Mouse (Mus musculus) erythroblast, adult 5-6 weeks (primary cell): ENCODE measurements around the gene Psme3. TPM values are rescaled to one million over a fixed set of nuclear protein-coding genes. Genes with fewer than 3 reads are reported as not detected.
"Not testable (repeated sequence)": the region's sequence is repeated elsewhere in the genome, so short reads cannot be mapped to it uniquely, and the experiment has no call there.

ENCODE experiments used
- ATAC-seq: replicated peaks from 2 replicates; pipeline ENCODE4 v1.8.0; 2016; ENCODE audit warnings: moderate number of reproducible peaks, mild to moderate bottlenecking, moderate TSS enrichment, inconsistent platforms; ENCODE audit not compliant: poor library complexity, low FRiP score, severe bottlenecking
- total RNA-seq, 2 experiments: library from RNA; stranded (forward) in 1 of 2; stranded (reverse) in 1 of 2; fragments of 150-400 nt in 1 of 2; fragments of 200-764, 138-1000 nt in 1 of 2; gene quantifications; 2 replicates each; pipeline versions ENCODE4 v1.2.3 to v1.2.4; 2015 to 2017; ENCODE audit warnings: low replicate concordance in 2 of 2

Psme3 gene
- total RNA-seq, 2 experiments from 2014 or later, result 835 to 918 TPM

DNA sequence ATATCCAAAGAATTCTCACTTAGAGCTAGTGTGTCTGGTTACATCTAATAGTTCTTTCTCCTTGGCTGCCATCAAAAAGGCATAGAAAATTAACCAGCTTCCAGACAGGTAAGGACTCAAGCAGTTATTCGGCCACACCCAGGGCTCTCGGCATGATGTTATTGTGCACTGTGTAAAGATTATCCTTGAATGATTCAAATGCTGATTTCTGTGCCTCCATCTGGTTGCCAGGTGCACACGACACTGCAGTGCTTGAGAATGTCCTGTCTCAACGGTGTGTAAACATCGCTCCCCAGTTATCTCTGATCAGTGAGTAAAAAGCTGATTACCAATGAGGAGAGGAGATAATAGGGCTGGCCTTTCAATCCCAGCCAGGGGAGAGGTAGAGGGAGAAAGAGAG, 8.3 kb upstream of the Psme3 start:
- no peak for ATAC-seq

DNA sequence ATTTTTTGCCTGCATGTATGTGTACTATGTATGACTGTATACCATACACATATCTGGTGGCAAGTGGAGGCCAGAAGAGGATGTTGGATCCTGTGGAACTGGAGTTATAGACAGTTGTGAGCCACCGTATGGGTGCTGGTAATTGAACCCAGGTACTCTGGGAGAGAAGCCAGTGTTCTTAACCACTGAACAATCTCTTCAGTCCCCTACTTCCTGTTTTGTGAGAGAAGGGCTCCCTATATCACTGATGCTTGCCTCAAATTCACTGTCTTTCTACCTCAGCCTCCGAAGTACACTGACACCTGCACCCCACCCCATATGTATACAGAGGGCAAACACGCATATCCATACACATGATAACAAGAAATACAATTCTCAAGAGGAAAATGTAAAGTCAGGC, 4.9 kb upstream of the Psme3 start:
- ATAC-seq, result no peak

GRCm38 (mm10) chr11:101312150-101312549, 3.9 kb upstream of the Psme3 start:
- peak; percentile 39 for ATAC-seq

- no peak for ATAC-seq
These were observed 1.4 kb upstream of the Psme3 start for GRCm38 (mm10) chr11:101314567-101314966.

GRCm38 (mm10) chr11:101315082-101315650, 847 bp upstream of the Psme3 start:
- no peak for ATAC-seq

DNA sequence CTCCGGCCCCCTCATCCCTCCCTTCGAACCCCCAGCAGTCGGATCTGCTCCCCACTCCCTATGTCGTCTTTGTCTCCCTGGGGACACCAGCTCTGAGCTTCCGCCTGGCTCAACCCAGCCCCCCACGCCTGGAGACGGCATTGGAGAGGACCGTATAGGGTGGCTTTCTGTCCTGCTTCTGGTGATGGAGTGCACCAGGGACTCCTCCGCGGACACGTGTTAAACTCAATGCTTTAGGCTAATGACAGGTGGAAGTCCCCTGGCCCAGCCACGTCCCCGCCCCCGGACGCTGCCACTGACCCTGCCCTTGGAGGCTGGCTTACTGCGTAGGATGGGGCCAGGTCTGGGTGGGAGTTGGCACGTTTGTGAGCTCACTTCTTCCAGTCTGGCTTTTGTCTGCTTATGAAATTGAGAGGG, 496 bp downstream of the Psme3 start:
- ATAC-seq, result peak; percentile 64

- peak; percentile 67 for ATAC-seq
These were observed 7.6 kb downstream of the Psme3 start for GRCm38 (mm10) chr11:101323609-101324008.

- no peak for ATAC-seq
These were observed 8.8 kb downstream of the Psme3 start, which contains the start of gene Aoc2 for GRCm38 (mm10) chr11:101324763-101325162. Gene Aoc2, plus strand, starts transcription at chr11:101325063.

GRCm38 (mm10) chr11:101325201-101325600, 9.2 kb downstream of the Psme3 start:
- not testable (repeated sequence) for ATAC-seq

GRCm38 (mm10) chr11:101326147-101326546, 10.1 kb downstream of the Psme3 start:
- no peak for ATAC-seq

GRCm38 (mm10) chr11:101327311-101327710, 11.3 kb downstream of the Psme3 start:
- ATAC-seq, result 0 out of 2 replicates have a peak, but pooled peaks have one; percentile 26

DNA sequence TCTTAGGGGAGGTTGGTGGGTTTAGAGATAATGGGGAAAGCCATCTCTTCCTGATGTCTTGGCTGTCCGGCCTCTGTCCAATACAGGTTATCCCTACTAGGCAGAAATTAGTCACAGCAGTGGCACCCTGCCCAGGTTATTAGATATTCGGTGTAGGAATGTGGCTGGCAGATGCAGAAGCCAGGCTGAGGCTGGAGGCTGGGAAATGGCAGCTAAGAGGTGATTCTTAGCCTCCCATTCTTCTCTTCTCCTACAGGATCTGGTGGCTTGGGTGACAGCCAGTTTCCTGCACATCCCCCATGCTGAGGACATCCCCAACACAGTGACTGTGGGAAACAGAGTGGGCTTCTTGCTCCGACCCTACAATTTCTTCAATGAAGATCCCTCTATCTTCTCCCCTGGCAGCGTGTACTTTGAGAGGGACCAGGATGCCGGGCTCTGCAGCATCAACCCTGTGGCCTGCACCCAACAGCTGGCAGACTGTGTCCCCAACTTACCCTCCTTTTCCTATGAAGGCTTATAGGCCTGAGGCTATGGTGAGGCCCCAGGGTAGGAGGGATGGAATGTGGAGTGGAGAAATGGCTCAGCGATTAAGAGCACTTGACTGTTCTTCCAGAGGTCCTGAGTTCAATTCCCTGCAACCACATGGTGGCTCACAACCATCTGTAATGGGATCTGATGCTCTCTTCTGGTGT, 13.1 kb downstream of the Psme3 start:
- no peak for ATAC-seq

- ATAC-seq, result no peak
These were observed 14.4 kb downstream of the Psme3 start, which contains the start of gene Aoc3 for GRCm38 (mm10) chr11:101330371-101330924. Gene Aoc3, plus strand, starts transcription at chr11:101330605.

DNA sequence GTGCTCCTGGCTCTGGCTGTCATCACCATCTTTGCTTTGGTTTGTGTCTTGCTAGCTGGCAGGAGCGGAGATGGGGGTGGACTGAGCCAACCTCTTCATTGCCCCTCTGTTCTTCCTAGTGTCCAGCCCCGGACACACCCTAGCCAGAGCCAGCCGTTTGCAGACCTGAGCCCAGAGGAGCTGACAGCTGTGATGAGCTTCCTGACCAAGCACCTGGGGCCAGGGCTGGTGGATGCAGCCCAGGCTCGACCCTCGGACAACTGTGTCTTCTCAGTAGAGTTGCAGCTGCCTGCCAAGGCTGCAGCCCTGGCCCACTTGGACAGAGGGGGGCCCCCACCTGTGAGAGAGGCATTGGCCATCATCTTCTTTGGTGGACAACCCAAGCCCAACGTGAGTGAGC, 14.9 kb downstream of the Psme3 start:
- not testable (repeated sequence) for ATAC-seq

DNA sequence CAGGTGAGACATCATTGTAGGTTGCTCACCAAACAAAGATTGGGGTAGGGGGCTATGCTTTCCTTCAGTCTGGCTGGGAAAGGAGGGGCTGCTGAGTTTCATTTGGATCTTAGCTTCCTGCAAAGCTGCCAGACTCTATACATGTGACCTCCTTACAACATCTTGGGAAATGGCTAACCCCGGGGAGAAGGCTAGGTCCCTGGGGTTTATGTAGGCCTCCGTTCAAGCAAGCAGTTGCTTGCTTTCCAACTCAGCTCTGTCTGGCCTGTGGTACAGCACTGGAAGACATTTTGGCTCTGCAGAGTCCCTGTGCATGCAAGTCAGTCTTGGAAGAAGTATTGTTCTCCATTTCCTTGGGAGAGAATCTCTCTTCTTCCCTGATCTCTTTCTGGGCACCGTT, 16.5 kb downstream of the Psme3 start:
- ATAC-seq, result no peak

- no peak for ATAC-seq
These were observed 18.0 kb downstream of the Psme3 start for GRCm38 (mm10) chr11:101334023-101334422.

DNA sequence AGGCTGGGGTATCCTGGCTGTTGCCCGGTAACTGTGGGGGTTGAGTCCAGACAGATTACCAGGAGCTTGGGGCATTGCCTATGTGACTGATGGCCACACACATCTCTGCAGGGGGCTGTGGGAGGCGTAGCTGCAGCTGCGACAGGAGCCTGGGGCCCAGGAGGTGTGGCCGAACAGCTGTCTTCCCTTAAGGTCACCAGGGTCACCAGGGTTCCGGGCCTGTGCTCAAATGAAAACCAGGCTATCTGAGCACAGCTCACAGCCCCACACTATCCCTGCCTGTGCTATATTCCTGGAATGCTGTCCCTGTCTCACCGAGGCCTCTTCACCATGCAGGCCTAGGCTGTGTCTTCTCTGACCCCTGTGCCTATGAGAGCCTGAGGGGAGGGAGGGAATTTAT, 18.5 kb downstream of the Psme3 start:
- no peak for ATAC-seq

DNA sequence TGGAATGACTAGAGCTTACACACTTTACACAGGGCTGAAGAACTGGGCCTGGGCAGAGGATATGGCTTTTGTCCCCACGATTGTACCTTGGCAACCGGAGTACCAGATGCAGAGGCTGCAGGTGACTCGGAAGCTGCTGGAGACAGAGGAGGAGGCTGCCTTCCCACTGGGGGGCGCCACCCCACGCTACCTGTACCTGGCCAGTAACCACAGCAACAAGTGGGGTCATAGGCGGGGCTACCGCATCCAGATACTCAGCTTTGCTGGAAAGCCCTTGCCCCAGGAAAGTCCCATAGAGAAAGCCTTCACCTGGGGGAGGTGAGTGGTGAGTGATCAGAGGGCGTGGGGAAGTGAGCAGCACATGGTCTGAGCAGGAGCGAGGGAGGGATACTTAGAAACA, 19.7 kb downstream of the Psme3 start:
- ATAC-seq, result no peak

- peak; percentile 86 for ATAC-seq
These were observed 22.2 kb downstream of the Psme3 start for GRCm38 (mm10) chr11:101338123-101338760.

DNA sequence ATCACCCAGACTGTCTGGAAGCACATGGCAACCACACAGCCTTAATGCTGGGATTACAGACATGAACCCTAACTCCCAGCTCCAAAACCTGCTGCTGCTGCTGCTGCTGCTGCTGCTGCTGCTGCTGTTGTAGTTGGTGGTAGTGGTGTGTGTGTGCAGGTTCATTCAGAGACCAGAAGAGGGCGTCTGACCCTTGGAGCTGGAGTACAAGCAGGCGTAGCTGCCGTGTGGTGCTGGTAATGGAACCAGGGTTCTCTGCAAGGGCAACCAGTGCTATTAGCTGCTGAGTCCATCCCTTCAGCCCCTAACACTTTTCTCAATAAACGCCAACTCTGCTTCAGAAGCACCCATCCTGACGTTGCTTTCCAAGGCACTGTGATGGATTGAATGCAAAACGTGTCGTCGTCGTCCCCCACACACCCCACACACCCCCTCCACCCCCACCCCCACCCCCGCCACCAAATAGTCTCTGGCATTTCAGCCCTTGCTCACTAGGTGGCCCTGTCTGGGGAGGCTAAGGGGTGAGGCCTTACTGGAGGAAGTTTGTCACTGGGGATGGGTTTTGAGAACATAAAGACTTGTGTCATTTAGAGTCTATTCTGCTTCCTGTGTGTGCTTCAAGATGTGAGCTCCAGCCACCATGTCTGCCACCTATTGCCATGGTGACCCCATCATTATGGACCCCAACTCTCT, 31.2 kb downstream of the Psme3 start:
- ATAC-seq, result peak; percentile 60; the same call in 1 of the 2 replicates
